Mouse (Mus musculus) neural tube, embryonic 15.5 days (tissue): ENCODE data around the gene Spag5. TPM values are rescaled to one million over a fixed set of nuclear protein-coding genes. Genes with fewer than 3 reads are reported as not detected.

Experiments used
- ATAC-seq: fragments of 200-750 bp; cut with Nextera tagmentation; 2 replicates; pipeline ENCODE4 v1.8.0; 2017; ENCODE audit warnings: mild to moderate bottlenecking, moderate TSS enrichment, moderate library complexity; ENCODE audit not compliant: low FRiP score
- H3K27ac ChIP-seq: fragments of 300-500 bp; sonication (generic); replicated peaks from 2 replicates; pipeline ENCODE4 v1.5.1; 2015; ENCODE audit warnings: mild to moderate bottlenecking, inconsistent platforms
- H3K27me3 ChIP-seq: fragments of 300-500 bp; sonication (generic); replicated peaks from 2 replicates; pipeline ENCODE4 v1.6.1; 2015; ENCODE audit warnings: inconsistent platforms
- H3K36me3 ChIP-seq: fragments of 300-500 bp; sonication (generic); 2 replicates; pipeline ENCODE4 v1.6.1; 2015; ENCODE audit warnings: inconsistent platforms
- H3K4me1 ChIP-seq: fragments of 300-500 bp; sonication (generic); 2 replicates; pipeline ENCODE4 v1.6.1; 2015; ENCODE audit warnings: inconsistent platforms
- H3K4me2 ChIP-seq: fragments of 300-500 bp; sonication (generic); 2 replicates; pipeline ENCODE4 v1.6.1; 2015; ENCODE audit warnings: inconsistent platforms, mild to moderate bottlenecking, moderate library complexity
- H3K4me3 ChIP-seq: fragments of 300-500 bp; sonication (generic); replicated peaks from 2 replicates; pipeline ENCODE4 v1.5.1; 2015; ENCODE audit warnings: mild to moderate bottlenecking, inconsistent platforms
- H3K9ac ChIP-seq: fragments of 300-500 bp; sonication (generic); replicated peaks from 2 replicates; pipeline ENCODE4 v1.6.1; 2015; ENCODE audit warnings: mild to moderate bottlenecking, inconsistent platforms
- H3K9me3 ChIP-seq: fragments of 300-500 bp; sonication (generic); replicated peaks from 2 replicates; pipeline ENCODE4 v1.6.1; 2016; ENCODE audit warnings: inconsistent platforms
- WGBS: fragments of 180-500 bp; shearing (Covaris S2); methylation state at CpG from one replicate; pipeline ENCODE4 v1.1.7; 2015; ENCODE audit warnings: mixed read lengths; 5-methylcytosine and 5-hydroxymethylcytosine counted together
- polyA plus RNA-seq: library from polyadenylated mRNA; unstranded; fragments of >200 nt; fragmentation: Nextera tagmentation; extraction: Ambion mirVana; gene quantifications from 2 replicates; pipeline ENCODE4 v1.2.1, GENCODE M21; 2015

Spag5 gene
- polyA plus RNA-seq, 1 experiment from 2014 or later = 6.5 TPM

- Histone ChIP-seq H3K9ac (no peak overlapping the region), H3K4me1 (no peaks in the 10 kb centered on the region), H3K27ac (no peak overlapping the region), H3K36me3 (peaks cover 82% of the 10 kb centered on the region), H3K4me2 (no peak overlapping the region), H3K4me3 (no peak overlapping the region), H3K27me3 (no peaks in the 10 kb centered on the region), H3K9me3 (no peaks in the 10 kb centered on the region)
- WGBS = 90% methylated on average over 7 of the region's 7 CpGs
- no peak for ATAC-seq
Measured at GRCm38 (mm10) chr11:78289146-78289763, 12.1 kb upstream of the Spag5 start.

- H3K9me3 ChIP-seq = no peaks in the 10 kb centered on the region
- ATAC-seq = no peak
- H3K27ac ChIP-seq = no peak within 1 kb of the TSS
- 96% methylated on average over 4 of the region's 4 CpGs for WGBS
- H3K27me3 ChIP-seq = no peaks in the 10 kb centered on the region
- H3K9ac ChIP-seq = no peak within 1 kb of the TSS
- no peak within 1 kb of the TSS for H3K4me3 ChIP-seq
- H3K4me2 ChIP-seq = no peak within 1 kb of the TSS
- H3K4me1 ChIP-seq = no peaks in the 10 kb centered on the region
- H3K36me3 ChIP-seq = peaks cover 71% of the 10 kb centered on the region
Measured at GRCm38 (mm10) chr11:78290654-78291053, 10.7 kb upstream of the Spag5 start, which contains the start of gene BC030499. Gene BC030499 (plus strand): TSS chr11:78290841.

GRCm38 (mm10) chr11:78294585-78294984 lies 6.7 kb upstream of the Spag5 start:
- Histone ChIP-seq H3K4me1 (no peaks in the 10 kb centered on the region), H3K9me3 (no peaks in the 10 kb centered on the region), H3K27ac (no peak overlapping the region), H3K27me3 (no peaks in the 10 kb centered on the region), H3K9ac (no peak overlapping the region), H3K36me3 (peaks cover 37% of the 10 kb centered on the region), H3K4me2 (no peak overlapping the region), H3K4me3 (no peak overlapping the region)
- 96% methylated on average over 6 of the region's 6 CpGs for WGBS
- no peak for ATAC-seq

- Histone ChIP-seq H3K9ac (peak overlapping the region; percentile 56), H3K4me2 (peak overlapping the region; percentile 100), H3K4me1 (peaks cover 11% of the 10 kb centered on the region), H3K27ac (peak overlapping the region; percentile 64), H3K36me3 (no peaks in the 10 kb centered on the region), H3K9me3 (no peaks in the 10 kb centered on the region), H3K27me3 (no peaks in the 10 kb centered on the region), H3K4me3 (peak overlapping the region; percentile 54)
- ATAC-seq = 0 out of 2 replicates have a peak, but pooled peaks have one; percentile 29
- WGBS = 68% methylated on average over 7 of the region's 7 CpGs
Measured at GRCm38 (mm10) chr11:78300917-78301316, 412 bp upstream of the Spag5 start.

GRCm38 (mm10) chr11:78305272-78305671 lies 3.9 kb downstream of the Spag5 start:
- Histone ChIP-seq H3K4me1 (peaks cover 11% of the 10 kb centered on the region), H3K9ac (no peak overlapping the region), H3K4me2 (no peak overlapping the region), H3K27me3 (no peaks in the 10 kb centered on the region), H3K4me3 (no peak overlapping the region), H3K36me3 (no peaks in the 10 kb centered on the region), H3K9me3 (no peaks in the 10 kb centered on the region), H3K27ac (no peak overlapping the region)
- 95% methylated on average over 4 of the region's 4 CpGs for WGBS
- no peak for ATAC-seq

- Histone ChIP-seq H3K36me3 (no peaks in the 10 kb centered on the region), H3K4me1 (no peaks in the 10 kb centered on the region), H3K27me3 (no peaks in the 10 kb centered on the region), H3K4me3 (no peak overlapping the region), H3K9me3 (no peaks in the 10 kb centered on the region), H3K9ac (no peak overlapping the region), H3K4me2 (no peak overlapping the region), H3K27ac (no peak overlapping the region)
- 76% methylated on average over 8 of the region's 8 CpGs for WGBS
- ATAC-seq = peak; percentile 47; the same call in 1 of the 2 replicates
Measured at GRCm38 (mm10) chr11:78310861-78311511, 9.7 kb downstream of the Spag5 start.

GRCm38 (mm10) chr11:78313662-78314061 lies 12.3 kb downstream of the Spag5 start:
- no peak for ATAC-seq
- Histone ChIP-seq H3K4me3 (no peak overlapping the region), H3K27ac (no peak overlapping the region), H3K9me3 (no peaks in the 10 kb centered on the region), H3K4me1 (no peaks in the 10 kb centered on the region), H3K4me2 (no peak overlapping the region), H3K36me3 (no peaks in the 10 kb centered on the region), H3K9ac (no peak overlapping the region), H3K27me3 (no peaks in the 10 kb centered on the region)
- 100% methylated on average over 2 of the region's 2 CpGs for WGBS

- no peak for ATAC-seq
- Histone ChIP-seq H3K27ac (no peak overlapping the region), H3K4me3 (no peak overlapping the region), H3K4me2 (no peak overlapping the region), H3K36me3 (no peaks in the 10 kb centered on the region), H3K27me3 (no peaks in the 10 kb centered on the region), H3K9ac (no peak overlapping the region), H3K4me1 (peaks cover 12% of the 10 kb centered on the region), H3K9me3 (no peaks in the 10 kb centered on the region)
- WGBS = 82% methylated on average over 2 of the region's 2 CpGs
Measured at GRCm38 (mm10) chr11:78318411-78318810, 17.1 kb downstream of the Spag5 start.

GRCm38 (mm10) chr11:78322076-78322831 lies 20.9 kb downstream of the Spag5 start:
- Histone ChIP-seq H3K27ac (peak overlapping the region; percentile 82), H3K4me1 (peaks cover 21% of the 10 kb centered on the region), H3K4me2 (peak overlapping the region; percentile 52), H3K4me3 (peak overlapping the region; percentile 32; the same call in 1 of the 2 replicates), H3K27me3 (no peaks in the 10 kb centered on the region), H3K9me3 (no peaks in the 10 kb centered on the region), H3K9ac (no peak overlapping the region), H3K36me3 (no peaks in the 10 kb centered on the region)
- ATAC-seq = peak; percentile 71
- 64% methylated on average over 2 of the region's 2 CpGs for WGBS

- H3K36me3 ChIP-seq = no peaks in the 10 kb centered on the region
- peak within 1 kb of the TSS; percentile 34 for H3K9ac ChIP-seq
- peak within 1 kb of the TSS; percentile 32 for H3K4me3 ChIP-seq
- no peaks in the 10 kb centered on the region for H3K9me3 ChIP-seq
- peak within 1 kb of the TSS; percentile 82 for H3K27ac ChIP-seq
- 6% methylated on average over 15 of the region's 15 CpGs for WGBS
- ATAC-seq = peak; percentile 91
- no peaks in the 10 kb centered on the region for H3K27me3 ChIP-seq
- H3K4me2 ChIP-seq = peak within 1 kb of the TSS; percentile 52
- H3K4me1 ChIP-seq = peaks cover 21% of the 10 kb centered on the region
Measured at GRCm38 (mm10) chr11:78322860-78323259, 21.5 kb downstream of the Spag5 start, which contains the start of gene Aldoc. Gene Aldoc (plus strand): TSS chr11:78322968.

- H3K4me2 ChIP-seq = peak overlapping the region; percentile 52
- no peaks in the 10 kb centered on the region for H3K9me3 ChIP-seq
- H3K36me3 ChIP-seq = no peaks in the 10 kb centered on the region
- 69% methylated on average over 15 of the region's 15 CpGs for WGBS
- H3K4me3 ChIP-seq = peak overlapping the region; percentile 32
- H3K9ac ChIP-seq = no peak overlapping the region
- H3K27me3 ChIP-seq = no peaks in the 10 kb centered on the region
- ATAC-seq = peak; percentile 19; the same call in 1 of the 2 replicates
- peaks cover 28% of the 10 kb centered on the region for H3K4me1 ChIP-seq
- peak overlapping the region; percentile 82 for H3K27ac ChIP-seq
Measured at GRCm38 (mm10) chr11:78324000-78324785, 22.9 kb downstream of the Spag5 start.
